Mouse (Mus musculus) erythroblast, embryonic 14.5 days (primary cell): ENCODE data around the gene Becn1.

ENCODE experiments used
- GATA1 ChIP-seq: IDR thresholded peaks from 2 replicates; pipeline ENCODE4 v1.6.1; 2012; ENCODE audit warnings: low read length, inconsistent platforms, mixed read lengths
- TAL1 ChIP-seq: IDR thresholded peaks from 3 replicates; pipeline ENCODE4 v1.6.1; 2012; ENCODE audit warnings: low read length, inconsistent platforms, mixed read lengths

GRCm38 (mm10) chr11:101245071-101245470 lies 57.0 kb downstream of the Becn1 start:
- TF ChIP-seq TAL1, result no peak
- TF ChIP-seq GATA1, result no peak
